Mouse (Mus musculus) bone marrow, adult 2 months (tissue): ENCODE results near the gene Carns1.

Experiments
- CTCF ChIP-seq: fragments of 200-500 bp; IDR thresholded peaks from 2 replicates; pipeline ENCODE4 v1.5.1; 2011; ENCODE audit warnings: low read length, control low read depth; ENCODE audit not compliant: control insufficient read depth, insufficient read depth
- POLR2A ChIP-seq: fragments of 200-500 bp; IDR thresholded peaks from 2 replicates; pipeline ENCODE4 v1.6.1; 2011; ENCODE audit warnings: low read depth, mild to moderate bottlenecking, control low read depth, low read length, borderline replicate concordance; ENCODE audit not compliant: control insufficient read depth

- TF ChIP-seq CTCF, result no peak
- TF ChIP-seq POLR2A, result peak; percentile 43; the same call in 1 of the 2 replicates
Observed at GRCm38 (mm10) chr19:4162646-4163542, 12.4 kb downstream of the Carns1 start, which contains the start of gene Rps6kb2.
